Mouse (Mus musculus) E14TG2a.4 (cell line): ENCODE data around the gene Gm1604a.
"Not testable (repeated sequence)": the region's sequence is repeated elsewhere in the genome, so short reads cannot be mapped to it uniquely, and the experiment has no call there.

ENCODE experiments used
- CTCF ChIP-seq: conservative IDR thresholded peaks from 2 replicates; pipeline ENCODE4 v1.5.1; 2014; ENCODE audit warnings: low read length
- NANOG ChIP-seq: IDR thresholded peaks from 2 replicates; pipeline ENCODE4 v1.6.1; 2014; ENCODE audit warnings: borderline replicate concordance, low read length, mixed read lengths
- POU5F1 ChIP-seq: IDR thresholded peaks from 2 replicates; pipeline ENCODE4 v1.6.1; 2014; ENCODE audit warnings: low read length, borderline replicate concordance

GRCm38 (mm10) chr17:7030204-7030603 lies 4.8 kb downstream of the Gm1604a start:
- TF ChIP-seq CTCF, NANOG, POU5F1: not testable (repeated sequence)
